Mouse (Mus musculus) megakaryocyte, embryonic 14.5 days (primary cell): ENCODE results near the gene Smarcc1. TPM values are rescaled to one million over a fixed set of nuclear protein-coding genes. Genes with fewer than 3 reads are reported as not detected.
"Not testable (repeated sequence)": the region's sequence is repeated elsewhere in the genome, so short reads cannot be mapped to it uniquely, and the experiment has no call there.

Experiments used
- H3K27me3 ChIP-seq: replicated peaks from 2 replicates; pipeline ENCODE3; 2012; ENCODE audit warnings: inconsistent platforms
- H3K36me3 ChIP-seq: replicated peaks from 2 replicates; pipeline ENCODE3; 2012; ENCODE audit warnings: low read length, inconsistent platforms, mixed read lengths
- H3K4me1 ChIP-seq: 2 replicates; pipeline ENCODE4 v1.6.1; 2012; ENCODE audit warnings: inconsistent platforms
- H3K4me3 ChIP-seq: replicated peaks from 2 replicates; pipeline ENCODE3; 2012; ENCODE audit warnings: moderate library complexity, mild to moderate bottlenecking, inconsistent platforms
- H3K9me3 ChIP-seq: 2 replicates; pipeline ENCODE4 v1.6.1; 2012; ENCODE audit warnings: inconsistent platforms
- FLI1 ChIP-seq: IDR thresholded peaks from 2 replicates; pipeline ENCODE4 v1.6.1; 2012; ENCODE audit warnings: low read length, inconsistent platforms, mixed read lengths
- GATA1 ChIP-seq: IDR thresholded peaks from 3 replicates; pipeline ENCODE4 v1.6.1; 2012; ENCODE audit warnings: mixed read lengths, low read length, inconsistent platforms, borderline replicate concordance
- polyA plus RNA-seq: library from polyadenylated mRNA; stranded (reverse); fragments of >175 nt; gene quantifications from 2 replicates; pipeline ENCODE4 v1.2.3, GENCODE M21; 2012; ENCODE audit warnings: low replicate concordance; ENCODE audit not compliant: insufficient read depth

Gene Smarcc1
- polyA plus RNA-seq, 1 experiment, result 25.1 TPM

- Histone ChIP-seq H3K4me3 (peak overlapping the region; percentile 11), H3K27me3 (no peaks in the 10 kb centered on the region), H3K4me1 (peaks cover 3% of the 10 kb centered on the region; the same call in 1 of the 2 replicates), H3K36me3 (peaks cover 90% of the 10 kb centered on the region), H3K9me3 (no peaks in the 10 kb centered on the region)
- TF ChIP-seq GATA1, result no peak
- TF ChIP-seq FLI1, result no peak
Observed at GRCm38 (mm10) chr9:110094761-110095160, 22.7 kb upstream of the Smarcc1 start.

- H3K27me3 ChIP-seq, result no peaks in the 10 kb centered on the region
- no peaks in the 10 kb centered on the region for H3K9me3 ChIP-seq
- no peak for TF ChIP-seq GATA1
- TF ChIP-seq FLI1, result no peak
- peaks cover 20% of the 10 kb centered on the region for H3K4me1 ChIP-seq
- H3K36me3 ChIP-seq, result peaks cover 68% of the 10 kb centered on the region
- H3K4me3 ChIP-seq, result no peak overlapping the region
Observed at GRCm38 (mm10) chr9:110097791-110098190, 19.7 kb upstream of the Smarcc1 start.

GRCm38 (mm10) chr9:110100627-110101600, 16.6 kb upstream of the Smarcc1 start:
- H3K4me1 ChIP-seq, result peaks cover 37% of the 10 kb centered on the region
- no peaks in the 10 kb centered on the region for H3K9me3 ChIP-seq
- H3K27me3 ChIP-seq, result no peaks in the 10 kb centered on the region
- peak overlapping the region; percentile 95 for H3K4me3 ChIP-seq
- TF ChIP-seq FLI1 (no peak), GATA1 (no peak)
- peaks cover 69% of the 10 kb centered on the region for H3K36me3 ChIP-seq

- no peak for TF ChIP-seq GATA1
- H3K36me3 ChIP-seq, result peaks cover 44% of the 10 kb centered on the region
- H3K4me1 ChIP-seq, result peaks cover 27% of the 10 kb centered on the region
- H3K9me3 ChIP-seq, result no peaks in the 10 kb centered on the region
- peak overlapping the region; percentile 100 for H3K4me3 ChIP-seq
- no peaks in the 10 kb centered on the region for H3K27me3 ChIP-seq
Observed at GRCm38 (mm10) chr9:110116353-110116976, 1.0 kb upstream of the Smarcc1 start.

- TF ChIP-seq GATA1, result no peak
- peak within 1 kb of the TSS; percentile 100 for H3K4me3 ChIP-seq
- H3K9me3 ChIP-seq, result no peaks in the 10 kb centered on the region
- H3K36me3 ChIP-seq, result peaks cover 32% of the 10 kb centered on the region
- H3K27me3 ChIP-seq, result no peaks in the 10 kb centered on the region
- peaks cover 27% of the 10 kb centered on the region for H3K4me1 ChIP-seq
Observed at GRCm38 (mm10) chr9:110117779-110118139, 251 bp downstream of the Smarcc1 start, which contains the start of gene Dhx30. Dhx30 (minus strand) TSS chr9:110117830.

- Histone ChIP-seq H3K4me3 (peak overlapping the region; percentile 100), H3K27me3 (no peaks in the 10 kb centered on the region), H3K4me1 (peaks cover 27% of the 10 kb centered on the region), H3K36me3 (peaks cover 27% of the 10 kb centered on the region), H3K9me3 (no peaks in the 10 kb centered on the region)
- TF ChIP-seq GATA1, result no peak
- TF ChIP-seq FLI1, result no peak
Observed at GRCm38 (mm10) chr9:110118249-110118648, 741 bp downstream of the Smarcc1 start.

- peaks cover 5% of the 10 kb centered on the region for H3K36me3 ChIP-seq
- TF ChIP-seq GATA1, result no peak
- no peak for TF ChIP-seq FLI1
- H3K4me3 ChIP-seq, result no peak overlapping the region
- peaks cover 24% of the 10 kb centered on the region for H3K4me1 ChIP-seq
- no peaks in the 10 kb centered on the region for H3K9me3 ChIP-seq
- no peaks in the 10 kb centered on the region for H3K27me3 ChIP-seq
Observed at GRCm38 (mm10) chr9:110121424-110121823, 3.9 kb downstream of the Smarcc1 start.

GRCm38 (mm10) chr9:110123322-110123721, 5.8 kb downstream of the Smarcc1 start:
- Histone ChIP-seq H3K36me3 (peaks cover 5% of the 10 kb centered on the region), H3K9me3 (no peaks in the 10 kb centered on the region), H3K4me3 (no peak overlapping the region), H3K4me1 (peaks cover 14% of the 10 kb centered on the region), H3K27me3 (no peaks in the 10 kb centered on the region)
- TF ChIP-seq GATA1, result no peak
- TF ChIP-seq FLI1, result no peak

- not testable (repeated sequence) for H3K4me3 ChIP-seq, H3K27me3 ChIP-seq, H3K9me3 ChIP-seq, H3K4me1 ChIP-seq, H3K36me3 ChIP-seq
Observed at GRCm38 (mm10) chr9:110124008-110124540, 6.6 kb downstream of the Smarcc1 start.
